Comparison of ENCODE assay signal across 8 mouse cellular contexts in the genomic region with DNA sequence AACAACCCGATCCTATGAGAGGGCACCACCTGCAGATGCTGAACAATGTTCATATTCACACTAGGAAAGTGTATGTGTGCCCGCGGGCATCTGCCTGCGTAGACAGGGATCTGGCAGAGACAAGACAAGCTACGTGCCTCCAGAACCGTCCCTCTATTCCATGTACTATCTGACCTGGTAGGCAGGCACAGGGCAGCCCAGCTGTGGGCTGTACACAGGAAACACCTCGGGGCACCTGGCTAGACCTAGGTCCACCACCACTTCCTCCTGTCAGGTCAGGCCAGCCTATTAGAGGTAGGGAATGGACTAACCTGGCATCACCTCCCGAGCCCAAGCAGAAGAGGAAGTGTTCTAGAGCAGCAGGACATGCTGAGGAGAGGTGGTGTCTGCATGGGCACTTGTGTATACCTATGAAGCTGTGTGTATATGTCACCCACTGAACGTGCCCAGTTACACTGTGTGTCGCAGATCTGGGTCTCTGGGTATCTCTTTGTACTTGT. TPM values are rescaled to one million over a fixed set of nuclear protein-coding genes. Genes with fewer than 3 reads are reported as not detected.
A peak's percentile ranks its signal among the peaks of the same experiment; 100 is the strongest.
DNase-seq lines count a peak whose midpoint lies in the region; ATAC-seq and TF ChIP-seq lines count a peak whose summit lies in the region.

Pgf (minus strand) TSS at position 51 of the 500 bp plus-strand sequence.

- peak within 1 kb of the TSS; percentile 36 for H3K4me3 ChIP-seq in heart, postnatal 0 days (ENCODE audit: low read depth, low read length)
- peak within 1 kb of the TSS; percentile 39 for H3K4me3 ChIP-seq in bone marrow macrophage, adult 2 months (ENCODE audit: insufficient read depth, low read length)
- peak within 1 kb of the TSS; percentile 34 for H3K4me3 ChIP-seq in hindbrain, embryonic 15.5 days
- peak within 1 kb of the TSS; percentile 30 for H3K4me3 ChIP-seq in midbrain, embryonic 13.5 days (replicated peaks)

- DNase-seq in heart, postnatal 0 days (ENCODE audit: low spot score) = no peak
- DNase-seq in heart, postnatal 14 days = no peak
- DNase-seq in right cerebral cortex, postnatal 36 days (ENCODE audit: low spot score in 2 of 2) = no peak
- no peak for DNase-seq in ovary, adult 18-20 months (ENCODE audit: low spot score)

- no peak within 1 kb of the TSS for H3K27ac ChIP-seq in heart, postnatal 0 days (ENCODE audit: low read depth)
- no peak within 1 kb of the TSS for H3K27ac ChIP-seq in bone marrow macrophage, adult 2 months (ENCODE audit: insufficient read depth, low read depth, low read length)
- no peak within 1 kb of the TSS for H3K27ac ChIP-seq in hindbrain, embryonic 15.5 days (replicated peaks)
- 0 out of 2 replicates have a peak within 1 kb of the TSS, but pooled peaks have one; percentile 7 for H3K27ac ChIP-seq in midbrain, embryonic 13.5 days

- H3K9ac ChIP-seq in heart, postnatal 0 days (replicated peaks; ENCODE audit: low read depth, low read length) = peak within 1 kb of the TSS; percentile 6; the same call in 1 of the 2 replicates
- H3K9ac ChIP-seq in hindbrain, embryonic 15.5 days = peak within 1 kb of the TSS; percentile 22
- peak within 1 kb of the TSS; percentile 49 for H3K9ac ChIP-seq in midbrain, embryonic 13.5 days (replicated peaks)

- TF ChIP-seq POLR2A in bone marrow macrophage, adult 2 months (IDR thresholded peaks at IDR 0.05; ENCODE audit: borderline replicate concordance, low read depth, low read length) = no peak

- 0 out of 2 replicates have a peak, but pooled peaks cover 4% of the 10 kb centered on the region for H3K27me3 ChIP-seq in heart, postnatal 0 days (ENCODE audit: control insufficient read depth, insufficient read depth, low read length)
- peaks cover 12% of the 10 kb centered on the region; the same call in 1 of the 2 replicates for H3K27me3 ChIP-seq in hindbrain, embryonic 15.5 days
- peaks cover 33% of the 10 kb centered on the region for H3K27me3 ChIP-seq in midbrain, embryonic 13.5 days

- no peak for ATAC-seq in heart, postnatal 0 days (ENCODE audit: insufficient read depth, low read depth)
- ATAC-seq in hindbrain, embryonic 15.5 days (ENCODE audit: low FRiP score, low read depth) = no peak
- ATAC-seq in midbrain, embryonic 13.5 days = no peak
- ATAC-seq in frontal cortex, adult (ENCODE audit: low TSS enrichment) = no peak

- 80% methylated on average over 10 of the region's 10 CpGs for WGBS in heart, postnatal 0 days
- 80% methylated on average over 10 of the region's 10 CpGs for WGBS in hindbrain, embryonic 15.5 days
- WGBS in midbrain, embryonic 13.5 days = 72% methylated on average over 10 of the region's 10 CpGs

- no peak for TF ChIP-seq EP300 in heart, postnatal 0 days (IDR thresholded peaks at IDR 0.05; ENCODE audit: low read depth)

- H3K4me1 ChIP-seq in heart, postnatal 0 days (ENCODE audit: control insufficient read depth, insufficient read depth) = peaks cover 29% of the 10 kb centered on the region
- H3K4me1 ChIP-seq in bone marrow macrophage, adult 2 months (ENCODE audit: control insufficient read depth, insufficient read depth, low read length) = peaks cover 8% of the 10 kb centered on the region
- H3K4me1 ChIP-seq in hindbrain, embryonic 15.5 days (replicated peaks) = peaks cover 49% of the 10 kb centered on the region
- peaks cover 49% of the 10 kb centered on the region for H3K4me1 ChIP-seq in midbrain, embryonic 13.5 days (replicated peaks)

- H3K9me3 ChIP-seq in heart, postnatal 0 days (replicated peaks; ENCODE audit: control insufficient read depth, low read length) = no peaks in the 10 kb centered on the region
- H3K9me3 ChIP-seq in hindbrain, embryonic 15.5 days = no peaks in the 10 kb centered on the region
- no peaks in the 10 kb centered on the region for H3K9me3 ChIP-seq in midbrain, embryonic 13.5 days

- no peak for TF ChIP-seq CTCF in heart, postnatal 0 days (IDR thresholded peaks at IDR 0.05; ENCODE audit: low read depth)
- TF ChIP-seq CTCF in bone marrow macrophage, adult 2 months (IDR thresholded peaks at IDR 0.05; ENCODE audit: low read depth, low read length) = no peak

- intact Hi-C loops in heart, postnatal 14 days (cut with DNase I) = loop anchor here (10.0 kb wide), 1 partner anchor 317 kb away; no protein-coding TSS in a partner anchor

- peak within 1 kb of the TSS; percentile 60 for H3K4me2 ChIP-seq in heart, postnatal 0 days (ENCODE audit: low read depth, low read length)
- H3K4me2 ChIP-seq in hindbrain, embryonic 15.5 days = peak within 1 kb of the TSS; percentile 73
- H3K4me2 ChIP-seq in midbrain, embryonic 13.5 days (replicated peaks) = peak within 1 kb of the TSS; percentile 58

- no peaks in the 10 kb centered on the region for H3K36me3 ChIP-seq in heart, postnatal 0 days (replicated peaks; ENCODE audit: control insufficient read depth, insufficient read depth, low read length)
- no peaks in the 10 kb centered on the region for H3K36me3 ChIP-seq in hindbrain, embryonic 15.5 days
- H3K36me3 ChIP-seq in midbrain, embryonic 13.5 days = no peaks in the 10 kb centered on the region

RNA-seq across cellular contexts. Expression of gene Pgf, which starts in this region (rescaled TPM):
- 4.4 and 5.0 TPM in 2 replicates for total RNA-seq in heart, postnatal 0 days (2014; rRNA removed; ENCODE audit: low replicate concordance)
- 3.6 and 4.0 TPM in 2 replicates for polyA plus RNA-seq in heart, postnatal 0 days (2015; fragmentation: Nextera tagmentation; extraction: Ambion mirVana)
- total RNA-seq in heart, postnatal 14 days (2021) = 1 to 10 TPM; 3.5 to 4.6 TPM
- 2.2 TPM in 2 replicates for polyA plus RNA-seq in bone marrow macrophage, adult 2 months (2012; ENCODE audit: insufficient read depth, insufficient read length, missing spikeins)
- 8.7 and 8.9 TPM in 2 replicates for polyA plus RNA-seq in hindbrain, embryonic 15.5 days (2015; fragmentation: Nextera tagmentation; extraction: Ambion mirVana)
- polyA plus RNA-seq in midbrain, embryonic 13.5 days (2015; fragmentation: Nextera tagmentation; extraction: Ambion mirVana) = 5.7 and 6.3 TPM in 2 replicates
